Mouse (Mus musculus) spleen, adult 2 months (tissue): Measurements from ENCODE around the gene BC028528.

Experiments
- CTCF ChIP-seq: fragments of 200-500 bp; IDR thresholded peaks from 2 replicates; pipeline ENCODE4 v1.5.1; 2011; ENCODE audit warnings: mild to moderate bottlenecking, inconsistent platforms; ENCODE audit not compliant: insufficient read depth, insufficient read length, insufficient replicate concordance; ENCODE audit errors: extremely low read depth
- POLR2A ChIP-seq: fragments of 200-500 bp; IDR thresholded peaks from 2 replicates; pipeline ENCODE4 v1.6.1; 2011; ENCODE audit warnings: low read depth, low read length, inconsistent platforms

- TF ChIP-seq CTCF (no peak), POLR2A (no peak)
These were observed 1.3 kb upstream of the BC028528 start for GRCm38 (mm10) chr3:95893126-95893525.
